Mouse (Mus musculus): Measurements from ENCODE around the gene Zfp12. TPM values are rescaled to one million over a fixed set of nuclear protein-coding genes. Genes with fewer than 3 reads are reported as not detected.

Zfp12 gene
- polyA plus RNA-seq (2015; fragmentation: Nextera tagmentation; extraction: Ambion mirVana): 9.8 and 11.9 TPM in 2 replicates

DNA sequence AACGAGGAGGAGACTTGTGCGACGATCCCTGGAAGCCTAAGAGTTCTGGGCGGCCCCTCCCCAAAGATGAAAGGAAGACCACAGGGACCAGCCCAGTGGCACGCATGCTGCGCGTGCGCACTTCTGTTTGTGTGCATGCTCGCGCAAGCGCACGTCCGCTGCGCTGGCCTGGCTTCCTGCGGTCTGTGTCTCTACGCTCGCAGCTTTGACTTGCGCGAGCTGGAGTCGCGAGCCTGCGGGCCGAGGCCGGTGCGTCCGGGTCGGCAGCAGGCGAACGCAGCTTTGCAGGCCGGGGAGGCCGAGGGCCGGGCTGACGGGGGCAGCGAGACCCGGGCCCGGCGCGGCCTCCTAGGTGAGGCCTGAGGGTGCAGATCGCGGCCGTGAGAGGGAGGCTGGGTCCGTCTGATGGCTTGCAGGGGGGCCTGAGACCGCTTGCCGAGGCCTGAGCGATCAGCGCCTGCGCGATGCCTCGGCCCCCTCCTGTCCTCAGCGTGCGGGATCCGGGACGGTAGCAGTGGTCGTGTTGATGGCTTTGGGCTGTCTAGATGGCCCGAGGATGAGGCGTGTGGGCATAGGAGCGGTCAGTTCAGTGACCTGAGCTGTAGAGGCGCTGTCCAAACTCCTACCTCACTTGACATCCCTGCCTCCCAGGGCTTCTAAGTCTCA is at the start of gene Zfp12:
Zfp12 (plus strand) TSS at position 136 of the 666 bp plus-strand sequence.

DNA sequence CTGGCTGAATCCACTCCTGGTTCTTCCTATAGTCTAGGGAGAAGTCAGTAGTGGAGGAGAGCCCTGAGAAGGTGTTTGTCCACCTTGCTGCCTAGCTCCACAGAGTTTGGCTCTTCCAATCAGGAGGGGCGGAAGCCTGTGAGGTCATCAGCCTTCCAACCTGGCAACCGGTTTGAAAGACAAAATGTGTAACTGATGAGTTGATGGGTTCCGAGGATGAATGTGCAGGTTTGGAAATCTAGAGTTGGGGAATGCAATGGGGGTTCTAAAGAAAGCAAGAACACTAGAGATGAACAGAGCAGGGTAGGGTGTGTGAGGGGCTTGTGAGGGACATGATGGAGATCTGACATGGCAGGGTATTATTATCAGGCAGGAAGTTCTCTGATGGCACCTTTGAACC is 8.2 kb upstream of the Zfp12 start, which contains the start of gene Spdye4a:
Spdye4a (minus strand) TSS at position 101 of the 400 bp plus-strand sequence.

DNA sequence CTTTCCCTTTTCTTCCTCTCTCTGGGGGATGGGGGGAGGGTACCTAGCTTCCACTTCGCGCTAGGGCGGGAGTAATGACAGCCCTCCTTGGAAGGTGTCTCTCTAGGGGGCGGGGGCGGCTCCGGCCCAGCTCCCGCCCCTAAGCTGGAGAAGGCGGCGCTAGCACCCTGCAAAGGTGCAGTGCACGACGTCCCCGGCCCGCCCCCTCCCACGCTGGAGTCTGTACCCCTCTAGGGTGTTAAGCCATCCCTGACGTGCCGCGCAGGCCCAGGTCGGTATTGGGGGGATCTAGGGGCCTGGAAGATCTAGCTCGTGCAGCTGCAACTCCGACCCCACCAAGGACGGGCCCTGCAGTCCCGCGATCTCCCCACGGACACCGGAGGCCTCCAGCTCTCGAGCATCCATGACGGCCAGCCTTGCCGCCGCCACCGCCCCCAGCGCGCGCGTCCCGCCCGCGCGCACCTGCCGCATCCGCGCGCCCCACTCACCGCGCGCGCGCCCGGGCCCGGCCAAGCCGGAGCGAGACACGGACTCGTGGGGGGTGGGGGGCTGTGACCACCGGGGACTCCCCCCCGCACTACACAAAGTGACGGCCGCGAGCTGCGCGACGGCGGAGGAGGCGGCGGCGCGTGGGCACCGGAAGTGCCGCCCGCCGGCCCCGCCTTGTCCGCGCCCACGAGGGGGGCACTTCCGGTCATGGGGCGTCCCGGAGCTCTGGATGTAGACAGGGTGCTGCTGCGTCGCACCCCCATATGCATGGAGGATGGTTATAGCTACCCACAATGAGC is 34.6 kb downstream of the Zfp12 start, which contains the start of gene Zfp316:
Zfp316 (minus strand) TSS at position 660 of the 788 bp plus-strand sequence.

DNA sequence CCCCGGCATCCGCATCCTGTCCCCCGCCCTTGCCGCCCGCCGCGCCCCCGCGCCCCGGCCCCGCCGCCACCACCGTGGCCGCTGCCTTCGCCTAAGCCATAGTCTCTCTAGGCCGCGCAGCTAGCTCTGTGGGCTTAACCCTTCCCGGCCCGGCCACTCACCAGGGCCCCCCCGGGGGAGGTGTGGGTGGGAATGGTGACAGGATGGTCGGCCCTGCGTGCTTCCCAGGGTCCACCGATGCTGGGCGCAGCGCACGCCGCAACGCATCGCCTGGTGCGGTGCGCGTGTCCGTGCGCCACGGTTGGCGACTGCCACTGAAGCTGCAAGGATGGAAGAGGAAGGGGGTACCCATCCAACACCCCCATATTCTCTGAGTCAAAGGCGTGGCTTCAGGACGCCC is 58.4 kb downstream of the Zfp12 start, which contains the start of gene Zfp853:
Zfp853 (minus strand) TSS at position 220 of the 400 bp plus-strand sequence.

Other genes with a start within 250 kb of the Zfp12 start
- 23.8 and 24.7 TPM in 2 replicates for gene Rnf216, start 122.2 kb upstream of the Zfp12 start, polyA plus RNA-seq (2015; fragmentation: Nextera tagmentation; extraction: Ambion mirVana)
- not detected in 2 replicates for gene Olfr718-ps1, start 87.6 kb upstream of the Zfp12 start, polyA plus RNA-seq (2015; fragmentation: Nextera tagmentation; extraction: Ambion mirVana)
- gene Rbak, start 54.4 kb upstream of the Zfp12 start, polyA plus RNA-seq (2015; fragmentation: Nextera tagmentation; extraction: Ambion mirVana): 8.4 and 10.6 TPM in 2 replicates
- gene Spdye4b, start 54.1 kb upstream of the Zfp12 start, polyA plus RNA-seq (2015; fragmentation: Nextera tagmentation; extraction: Ambion mirVana): not detected in 2 replicates
- gene Spdye4a, start 8.3 kb upstream of the Zfp12 start, polyA plus RNA-seq (2015; fragmentation: Nextera tagmentation; extraction: Ambion mirVana): not detected in 2 replicates
- 6.9 and 7.9 TPM in 2 replicates for gene Zfp316, start 34.9 kb downstream of the Zfp12 start, polyA plus RNA-seq (2015; fragmentation: Nextera tagmentation; extraction: Ambion mirVana)
- gene Zfp853, start 58.5 kb downstream of the Zfp12 start, polyA plus RNA-seq (2015; fragmentation: Nextera tagmentation; extraction: Ambion mirVana): 0.58 and 0.99 TPM in 2 replicates
- 19.9 and 21.3 TPM in 2 replicates for gene E130309D02Rik, start 80.2 kb downstream of the Zfp12 start, polyA plus RNA-seq (2015; fragmentation: Nextera tagmentation; extraction: Ambion mirVana)
- 84.5 and 88.7 TPM in 2 replicates for gene Zdhhc4, start 94.1 kb downstream of the Zfp12 start, polyA plus RNA-seq (2015; fragmentation: Nextera tagmentation; extraction: Ambion mirVana)
- gene Grid2ip, start 122.2 kb downstream of the Zfp12 start, polyA plus RNA-seq (2015; fragmentation: Nextera tagmentation; extraction: Ambion mirVana): 1.0 and 1.6 TPM in 2 replicates
- 138 and 142 TPM in 2 replicates for gene Kdelr2, start 168.7 kb downstream of the Zfp12 start, polyA plus RNA-seq (2015; fragmentation: Nextera tagmentation; extraction: Ambion mirVana)
- 19.4 and 22.0 TPM in 2 replicates for gene Daglb, start 229.4 kb downstream of the Zfp12 start, polyA plus RNA-seq (2015; fragmentation: Nextera tagmentation; extraction: Ambion mirVana)